Mouse (Mus musculus): ENCODE results near the gene Lmx1a.

Lmx1a gene

DNA sequence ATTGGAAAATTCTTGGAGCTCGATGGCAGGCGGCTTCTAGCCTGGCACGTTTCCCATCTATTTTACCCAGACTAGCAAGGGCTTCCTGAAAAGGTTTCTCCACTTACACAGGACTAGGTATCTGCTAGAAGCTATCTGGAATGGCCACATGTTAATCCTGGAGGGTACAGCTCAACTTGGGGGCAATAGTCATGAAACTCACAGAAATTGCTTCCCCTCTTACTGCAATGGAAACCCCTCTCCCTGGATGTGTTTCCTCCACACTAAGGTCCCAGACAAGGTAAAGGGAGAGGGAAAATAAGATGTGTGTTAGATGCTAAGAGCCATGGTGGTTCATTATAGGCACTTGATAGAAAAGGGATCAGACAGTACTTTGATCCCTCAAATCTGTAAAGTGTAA is 5.7 kb downstream of the Lmx1a start:
- DNase-seq: no peak

GRCm38 (mm10) chr1:167695910-167696459 is 6.9 kb downstream of the Lmx1a start:
- no peak for DNase-seq

- no peak for DNase-seq
These were observed 10.7 kb downstream of the Lmx1a start for GRCm38 (mm10) chr1:167699706-167700105.

GRCm38 (mm10) chr1:167700221-167700620 is 11.2 kb downstream of the Lmx1a start:
- DNase-seq: no peak

DNA sequence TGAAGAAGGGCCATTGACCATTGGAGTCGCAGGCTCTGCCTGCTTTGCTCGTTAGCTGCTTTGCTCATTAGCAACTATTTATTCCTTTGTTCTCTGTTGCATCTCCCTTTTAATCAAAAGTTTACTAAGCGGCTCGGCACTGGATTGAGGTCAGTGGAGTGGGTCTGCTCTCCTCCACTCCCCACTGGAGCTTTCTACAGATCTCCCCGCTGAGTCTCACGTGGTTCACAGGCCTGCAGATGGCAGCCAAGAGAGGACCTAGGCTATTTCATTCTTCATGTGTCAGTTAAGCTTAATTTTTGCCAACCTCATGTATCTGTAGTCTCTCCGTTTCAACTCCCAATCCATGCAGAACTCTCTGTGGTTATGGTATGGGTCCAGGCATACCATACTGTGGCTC is 16.5 kb downstream of the Lmx1a start:
- no peak for DNase-seq

DNA sequence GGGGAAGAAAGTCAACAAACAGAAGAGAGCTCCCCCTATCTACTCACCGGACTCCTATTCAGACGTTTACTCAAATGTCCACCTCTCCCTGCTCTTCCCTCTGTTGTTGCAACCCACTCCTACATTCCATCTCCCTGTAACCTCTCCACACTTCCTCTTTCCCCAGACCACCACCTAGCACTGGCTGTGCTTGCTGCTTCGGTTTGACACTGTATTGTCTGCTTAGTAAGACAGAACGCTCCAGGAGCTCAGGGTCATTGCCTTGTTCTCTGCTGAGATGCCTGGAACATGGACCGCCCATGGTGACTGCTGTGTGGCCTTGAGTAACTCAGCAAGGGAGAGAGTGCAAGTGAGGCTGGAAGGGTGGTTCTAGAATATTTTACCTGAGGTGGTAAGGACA is 19.7 kb downstream of the Lmx1a start:
- no peak for DNase-seq

DNA sequence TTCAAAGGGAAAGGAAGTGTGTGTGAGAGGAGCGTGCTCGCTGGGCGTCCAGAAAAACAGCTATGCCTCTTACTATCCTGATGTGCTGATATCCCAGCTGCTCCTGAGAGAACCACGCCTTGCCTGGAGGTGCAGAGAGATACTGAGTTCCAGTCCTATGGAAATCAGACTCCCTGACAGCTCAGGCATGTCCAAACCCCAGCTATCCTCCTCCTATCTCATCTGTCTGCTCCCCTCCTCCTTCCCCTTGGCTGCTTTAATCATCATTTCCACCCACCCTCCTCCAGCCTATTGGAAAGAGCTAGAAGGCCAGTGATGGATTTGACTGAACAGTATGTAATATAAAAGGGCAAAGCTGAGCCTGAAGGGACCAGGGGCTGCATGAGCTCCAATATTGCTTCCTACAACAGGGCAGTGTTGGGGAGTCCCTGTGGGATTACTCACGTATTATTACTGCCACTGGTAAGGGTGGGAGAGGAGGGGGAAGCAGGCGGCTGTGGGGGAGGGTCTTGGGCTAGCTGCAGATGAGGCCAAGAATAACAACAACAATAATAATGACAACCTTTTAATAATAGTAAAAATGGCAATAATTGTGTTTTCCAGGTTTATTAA is 26.8 kb downstream of the Lmx1a start:
- DNase-seq: no peak

- DNase-seq: no peak
These were observed 45.4 kb downstream of the Lmx1a start for GRCm38 (mm10) chr1:167734471-167734870.

DNA sequence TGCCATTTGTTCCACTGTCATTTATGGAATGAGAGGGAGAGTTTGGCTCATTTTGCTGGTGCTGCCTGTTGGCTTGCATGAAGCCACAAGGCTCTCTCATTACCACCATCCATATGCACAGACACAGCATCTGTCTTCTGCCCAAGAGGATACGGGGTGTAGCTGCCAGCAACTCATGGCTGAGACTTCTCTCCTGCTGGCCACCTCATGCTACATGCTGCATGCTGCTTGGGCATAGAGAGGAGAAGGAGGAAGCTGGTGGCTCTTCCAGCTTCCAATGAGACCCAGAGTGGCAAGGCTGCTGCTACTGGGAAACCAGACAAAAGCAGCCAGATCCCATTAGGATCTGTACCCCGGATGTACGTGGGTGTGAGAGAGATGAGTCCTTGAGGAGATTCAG is 47.8 kb downstream of the Lmx1a start:
- no peak for DNase-seq

GRCm38 (mm10) chr1:167739286-167739685 is 50.2 kb downstream of the Lmx1a start:
- no peak for DNase-seq

GRCm38 (mm10) chr1:167746676-167747075 is 57.6 kb downstream of the Lmx1a start:
- no peak for DNase-seq

DNA sequence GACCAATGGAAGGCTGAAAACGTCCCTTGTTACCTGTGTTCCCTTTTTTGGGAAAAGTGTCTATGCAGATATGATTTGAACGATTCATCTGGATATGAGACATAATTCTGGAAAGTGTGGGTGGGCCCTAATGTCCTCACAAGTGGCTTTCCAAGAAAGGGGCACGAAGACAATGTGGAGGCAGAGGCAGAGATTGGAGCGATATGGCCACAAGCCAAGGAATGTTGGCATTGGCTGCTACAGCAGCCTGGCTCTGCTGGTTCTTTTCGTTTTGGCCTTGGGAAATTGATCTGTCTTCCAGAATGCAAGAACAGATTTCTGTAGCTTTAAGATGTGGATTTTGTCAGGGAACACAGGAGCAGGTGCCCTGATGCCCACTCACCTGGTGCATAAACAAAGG is 63.6 kb downstream of the Lmx1a start:
- DNase-seq: peak in 1 of 2 experiments; percentile 11

DNA sequence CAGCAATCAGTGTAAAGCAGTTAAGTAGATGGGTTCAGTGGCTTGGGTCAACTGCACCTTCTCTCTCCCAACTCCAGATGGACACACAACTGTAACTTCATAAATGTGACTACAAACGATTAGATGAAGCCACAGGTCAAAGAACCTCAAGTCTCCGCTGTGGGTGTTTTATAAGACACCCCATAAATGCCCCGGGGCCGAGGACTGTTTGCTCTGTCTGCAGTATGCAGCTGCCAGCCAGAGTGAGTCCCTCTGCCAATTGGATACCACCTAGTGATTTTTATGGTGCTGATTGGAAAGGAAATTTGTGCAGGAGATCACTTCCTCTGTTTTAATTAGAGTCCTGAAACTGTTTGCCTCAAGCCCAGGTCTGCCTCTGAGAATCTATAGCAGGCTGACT is 65.0 kb downstream of the Lmx1a start:
- DNase-seq: no peak

DNA sequence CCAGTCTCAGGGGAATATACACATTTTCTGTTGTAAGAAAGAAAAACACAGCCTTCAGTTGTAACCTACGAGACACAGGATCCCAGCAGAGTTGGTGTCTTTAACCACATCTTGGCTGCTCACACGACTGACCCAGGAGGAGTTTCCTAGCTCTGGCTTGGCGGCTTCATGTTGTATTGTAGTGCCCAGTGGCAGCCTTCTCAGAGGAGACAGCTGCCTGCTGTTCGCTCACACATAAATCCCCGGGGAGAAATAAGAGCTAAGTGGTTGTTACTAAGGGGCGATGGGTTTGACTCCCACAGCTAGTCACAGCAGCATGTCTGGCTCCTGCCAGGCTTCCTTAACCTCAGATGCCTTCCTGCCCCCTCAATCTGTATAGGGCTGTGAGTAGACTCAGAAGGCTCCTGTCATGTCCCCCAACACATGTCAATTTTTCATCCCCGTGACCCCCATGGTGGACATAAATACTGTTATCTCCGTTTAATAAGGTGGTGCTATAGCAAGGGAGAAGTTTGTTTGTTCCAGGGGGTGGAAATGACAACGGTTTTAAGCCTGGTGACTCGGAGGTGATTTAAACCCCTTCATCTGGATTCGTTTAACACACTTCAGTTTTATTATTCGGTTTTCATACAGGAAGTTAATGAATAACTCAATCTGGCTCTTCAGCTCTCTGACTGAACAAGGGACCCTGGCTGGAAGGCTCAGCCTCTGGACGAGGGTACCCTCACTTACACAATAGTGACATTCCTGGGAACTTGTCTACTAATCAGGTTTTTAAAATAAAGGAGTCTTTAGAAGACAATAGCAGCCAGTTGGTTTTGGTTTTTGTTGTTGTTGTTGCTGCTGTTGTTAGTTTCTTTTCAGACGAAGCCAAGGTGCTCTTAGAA is 65.8 kb downstream of the Lmx1a start:
- no peak for DNase-seq

GRCm38 (mm10) chr1:167758208-167758607 is 69.2 kb downstream of the Lmx1a start:
- DNase-seq: no peak

DNA sequence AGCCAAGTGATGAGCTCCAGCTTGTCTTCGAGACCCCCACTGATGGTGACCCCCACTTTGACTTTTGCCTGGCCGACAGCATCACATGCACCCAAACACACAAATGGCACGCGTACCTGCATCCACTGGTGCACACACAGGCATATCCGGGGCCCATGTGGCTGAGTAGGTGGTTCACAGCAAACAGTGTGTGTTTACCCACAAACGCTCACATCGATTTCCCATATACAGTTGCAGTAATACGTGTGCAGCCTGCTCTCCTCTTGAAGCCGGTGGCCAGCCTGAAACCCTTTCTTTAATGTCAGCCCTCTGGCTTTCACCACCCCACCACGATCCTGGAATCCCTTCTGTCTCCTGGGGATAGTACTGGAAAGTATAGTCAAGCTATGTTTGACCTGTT is 71.3 kb downstream of the Lmx1a start:
- no peak for DNase-seq

- no peak for DNase-seq
These were observed 72.8 kb downstream of the Lmx1a start for GRCm38 (mm10) chr1:167761785-167762223.

DNA sequence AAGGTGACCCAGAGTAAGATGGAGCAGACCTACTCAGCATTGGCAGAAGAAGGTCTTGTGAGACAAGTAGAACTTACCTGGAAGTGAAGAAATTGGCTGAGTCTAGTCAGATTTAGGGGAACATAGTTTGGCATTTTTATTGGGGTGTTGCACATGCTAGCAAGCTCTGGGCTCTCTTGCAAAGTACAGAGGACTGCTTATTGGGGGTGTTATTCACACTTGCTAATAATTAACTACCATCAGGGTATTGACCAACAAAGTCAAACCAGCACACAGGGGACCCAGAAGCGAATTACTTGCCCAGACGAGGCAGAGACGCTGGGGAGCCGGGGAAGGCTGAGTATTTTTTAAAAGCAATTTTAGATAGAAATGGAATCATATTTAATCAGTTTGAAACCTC is 77.6 kb downstream of the Lmx1a start:
- DNase-seq: no peak

- DNase-seq: no peak
These were observed 81.4 kb downstream of the Lmx1a start for GRCm38 (mm10) chr1:167770457-167770856.

DNA sequence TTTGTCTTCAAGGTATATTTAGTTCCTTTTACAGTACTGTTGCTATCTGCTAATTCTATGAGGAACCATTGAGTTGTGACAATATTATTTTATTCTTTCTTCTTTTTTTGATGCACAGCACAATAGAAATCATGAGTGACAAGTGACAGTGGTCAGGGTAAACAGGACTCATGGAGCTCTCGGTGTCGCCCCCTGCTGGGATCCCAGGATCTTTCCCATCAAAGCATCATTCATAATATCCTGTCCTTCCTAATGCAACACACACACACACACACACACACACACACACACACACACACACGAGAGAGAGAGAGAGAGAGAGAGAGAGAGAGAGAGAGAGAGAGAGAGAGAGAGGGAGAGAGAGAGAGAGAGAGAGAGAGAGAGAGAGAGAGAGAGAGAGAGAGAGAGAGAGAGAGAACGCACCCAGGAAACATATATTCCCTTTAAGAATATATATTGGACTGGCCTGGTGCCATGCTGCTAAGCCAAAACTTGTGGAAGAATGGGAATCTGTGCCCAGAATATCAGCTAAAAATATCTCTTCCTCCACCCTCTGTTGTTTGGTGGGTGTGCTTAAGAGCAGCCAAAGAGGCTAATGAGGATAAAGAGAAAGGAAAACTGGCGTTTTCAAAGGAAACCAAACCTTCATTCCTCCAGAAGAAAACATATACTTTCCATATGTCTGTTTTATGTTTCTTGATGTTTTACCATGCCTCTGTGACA is 90.9 kb downstream of the Lmx1a start:
- no peak for DNase-seq

DNA sequence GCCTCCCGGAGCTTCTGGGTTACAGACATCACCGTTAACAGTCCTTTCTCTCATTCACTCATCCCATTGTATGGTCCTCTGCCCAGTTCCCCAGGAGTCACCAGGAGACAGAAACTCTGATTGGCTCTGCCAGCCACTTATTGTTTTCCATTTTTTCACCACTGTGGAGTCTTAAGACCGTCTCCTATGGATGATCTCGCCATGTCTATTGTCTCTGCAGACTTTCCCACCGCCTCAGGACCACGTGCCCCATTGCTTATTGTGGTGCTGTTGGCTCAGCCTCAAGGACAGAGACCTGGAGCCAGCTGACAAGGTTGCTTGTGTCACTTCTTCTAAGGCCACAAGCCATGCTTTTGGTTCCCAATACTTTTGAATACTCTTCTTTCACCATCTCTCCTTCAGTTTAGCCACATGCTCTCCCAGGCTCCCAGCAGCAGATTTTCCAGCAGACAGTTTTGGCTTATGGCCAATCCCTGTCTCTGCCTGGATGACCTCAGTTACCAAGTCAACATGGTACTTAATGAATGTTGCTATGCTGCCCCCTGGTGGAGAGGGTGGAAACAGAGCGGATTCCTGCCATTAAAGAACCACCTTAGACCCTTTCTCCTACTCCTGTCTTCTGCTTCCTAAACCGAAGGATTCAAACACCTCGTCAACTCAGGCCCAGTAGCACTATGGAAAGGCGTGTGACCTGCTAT is 92.9 kb downstream of the Lmx1a start:
- peak; percentile 84 for DNase-seq

DNA sequence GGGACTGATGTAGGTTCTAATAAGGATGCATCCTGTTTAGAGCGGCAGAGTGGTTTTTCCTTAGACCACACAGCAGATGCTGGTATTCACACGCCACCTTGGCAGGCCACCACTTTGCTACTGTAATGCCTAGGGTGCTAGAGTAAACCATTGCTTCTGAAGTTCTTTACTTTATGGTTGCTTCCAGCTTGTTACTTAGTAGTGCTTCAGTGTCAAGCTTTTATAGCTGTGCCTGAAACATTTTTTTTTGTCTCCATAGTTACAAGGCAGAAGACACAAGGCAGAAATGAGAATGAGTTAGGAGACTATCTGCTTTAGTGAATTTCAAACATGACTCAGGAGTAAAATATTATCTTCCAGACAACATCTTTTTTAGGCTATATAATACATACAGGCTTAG is 95.0 kb downstream of the Lmx1a start:
- no peak for DNase-seq
